Mouse (Mus musculus): ENCODE results near the gene Gm2115. TPM values are rescaled to one million over a fixed set of nuclear protein-coding genes. Genes with fewer than 3 reads are reported as not detected.

Gene Gm2115
- total and polyA plus RNA-seq, 3 experiments = 0.10 to 0.29 (median 0.25) TPM

GRCm38 (mm10) chr7:84605704-84606292 lies 77.0 kb downstream of the Gm2115 start:
- TF ChIP-seq CTCF (IDR thresholded peaks at IDR 0.05) (no peak), EP300 (IDR thresholded peaks at IDR 0.05; ENCODE audit: insufficient read depth, low read depth, low read length) (no peak), POLR2A (IDR thresholded peaks at IDR 0.05; ENCODE audit: insufficient read depth, low read depth, low read length) (no peak)
- peak overlapping the region; percentile 7 for H3K9ac ChIP-seq (ENCODE audit: low read depth, low read length)
- H3K27ac ChIP-seq = peak overlapping the region; percentile 76
- no peaks in the 10 kb centered on the region for H3K36me3 ChIP-seq (ENCODE audit: control insufficient read depth, insufficient read depth, low read length)
- no peaks in the 10 kb centered on the region for H3K79me2 ChIP-seq (replicated peaks; ENCODE audit: control insufficient read depth, insufficient read depth, low read length)
- WGBS = 1% methylated on average over 35 of the region's 36 CpGs
- peaks cover 5% of the 10 kb centered on the region for H3K4me1 ChIP-seq (ENCODE audit: control insufficient read depth, insufficient read depth, low read length)
- intact Hi-C loops (cut with DNase I) = loop anchor here (5.0 kb wide), 1 partner anchor 72 kb away; no protein-coding TSS in a partner anchor
- H3K4me3 ChIP-seq = peak overlapping the region; percentile 67
- peak; percentile 85 to 88 for DNase-seq
- H3K27me3 ChIP-seq (ENCODE audit: control insufficient read depth, insufficient read depth, low read length) = no peaks in the 10 kb centered on the region

DNA sequence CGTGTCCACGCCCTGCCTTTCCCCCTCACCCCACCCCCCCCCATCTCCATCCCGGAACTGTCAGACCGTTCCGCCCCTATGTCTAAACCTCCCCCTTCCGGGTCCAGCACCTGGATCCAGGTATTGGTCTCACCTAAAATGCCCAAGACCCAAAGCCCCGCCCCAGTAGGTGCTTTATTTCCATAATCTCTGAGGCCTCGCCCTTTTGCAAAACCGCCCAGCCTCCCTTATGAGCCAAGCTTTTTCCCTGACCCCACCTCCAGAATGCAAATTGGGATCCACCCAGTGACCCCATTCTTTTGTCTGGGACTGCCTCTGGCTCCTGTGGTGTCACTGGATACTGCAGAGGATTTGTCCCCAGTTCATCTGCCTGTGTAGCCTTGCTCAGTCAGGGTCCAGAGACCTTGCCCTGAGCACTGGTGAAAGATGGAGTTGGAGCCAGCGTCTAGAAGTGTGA lies 77.6 kb downstream of the Gm2115 start, which contains the start of gene Fah:
Fah (minus strand) TSS at position 430 of the 457 bp plus-strand sequence.
- 6% methylated on average over 10 of the region's 10 CpGs for WGBS
- Histone ChIP-seq H3K79me2 (replicated peaks; ENCODE audit: control insufficient read depth, insufficient read depth, low read length) (no peaks in the 10 kb centered on the region), H3K4me3 (peak within 1 kb of the TSS; percentile 67), H3K27ac (peak within 1 kb of the TSS; percentile 76), H3K36me3 (ENCODE audit: control insufficient read depth, insufficient read depth, low read length) (no peaks in the 10 kb centered on the region), H3K4me1 (ENCODE audit: control insufficient read depth, insufficient read depth, low read length) (peaks cover 5% of the 10 kb centered on the region), H3K9ac (ENCODE audit: low read depth, low read length) (peak within 1 kb of the TSS; percentile 7), H3K27me3 (ENCODE audit: control insufficient read depth, insufficient read depth, low read length) (no peaks in the 10 kb centered on the region)
- DNase-seq = peak; percentile 61
- intact Hi-C loops (cut with DNase I) = loop anchor here (5.0 kb wide), 1 partner anchor 71 kb away; no protein-coding TSS in a partner anchor
- TF ChIP-seq POLR2A (IDR thresholded peaks at IDR 0.05; ENCODE audit: insufficient read depth, low read depth, low read length) = no peak
- TF ChIP-seq CTCF (IDR thresholded peaks at IDR 0.05) = 0 out of 2 replicates have a peak, but pooled peaks have one; percentile 8

- Histone ChIP-seq H3K4me3 (no peak overlapping the region), H3K4me1 (ENCODE audit: control insufficient read depth, insufficient read depth, low read length) (no peaks in the 10 kb centered on the region), H3K79me2 (replicated peaks; ENCODE audit: control insufficient read depth, insufficient read depth, low read length) (no peaks in the 10 kb centered on the region), H3K36me3 (ENCODE audit: control insufficient read depth, insufficient read depth, low read length) (no peaks in the 10 kb centered on the region; the same call in none of the 2 replicates), H3K27ac (no peak overlapping the region), H3K9ac (ENCODE audit: low read depth, low read length) (no peak overlapping the region), H3K27me3 (ENCODE audit: control insufficient read depth, insufficient read depth, low read length) (no peaks in the 10 kb centered on the region)
- intact Hi-C loops (cut with DNase I) = no loop called here
- WGBS = 70% methylated on average over 1 of the region's 1 CpGs
- TF ChIP-seq CTCF (IDR thresholded peaks at IDR 0.05) (no peak), POLR2A (IDR thresholded peaks at IDR 0.05; ENCODE audit: insufficient read depth, low read depth, low read length) (no peak), EP300 (IDR thresholded peaks at IDR 0.05; ENCODE audit: insufficient read depth, low read depth, low read length) (no peak)
- no peak for DNase-seq
These were observed 82.9 kb downstream of the Gm2115 start for GRCm38 (mm10) chr7:84611609-84612008.

- Histone ChIP-seq H3K79me2 (replicated peaks; ENCODE audit: control insufficient read depth, insufficient read depth, low read length) (no peaks in the 10 kb centered on the region), H3K36me3 (ENCODE audit: control insufficient read depth, insufficient read depth, low read length) (no peaks in the 10 kb centered on the region; the same call in none of the 2 replicates), H3K9ac (ENCODE audit: low read depth, low read length) (no peak overlapping the region), H3K4me3 (no peak overlapping the region), H3K4me1 (ENCODE audit: control insufficient read depth, insufficient read depth, low read length) (no peaks in the 10 kb centered on the region), H3K27me3 (ENCODE audit: control insufficient read depth, insufficient read depth, low read length) (no peaks in the 10 kb centered on the region), H3K27ac (no peak overlapping the region)
- 62% methylated on average over 4 of the region's 4 CpGs for WGBS
- DNase-seq = no peak
- TF ChIP-seq EP300 (IDR thresholded peaks at IDR 0.05; ENCODE audit: insufficient read depth, low read depth, low read length) (no peak), POLR2A (IDR thresholded peaks at IDR 0.05; ENCODE audit: insufficient read depth, low read depth, low read length) (no peak), CTCF (IDR thresholded peaks at IDR 0.05) (no peak)
- intact Hi-C loops (cut with DNase I) = no loop called here
These were observed 83.7 kb downstream of the Gm2115 start for GRCm38 (mm10) chr7:84612445-84612844.

DNA sequence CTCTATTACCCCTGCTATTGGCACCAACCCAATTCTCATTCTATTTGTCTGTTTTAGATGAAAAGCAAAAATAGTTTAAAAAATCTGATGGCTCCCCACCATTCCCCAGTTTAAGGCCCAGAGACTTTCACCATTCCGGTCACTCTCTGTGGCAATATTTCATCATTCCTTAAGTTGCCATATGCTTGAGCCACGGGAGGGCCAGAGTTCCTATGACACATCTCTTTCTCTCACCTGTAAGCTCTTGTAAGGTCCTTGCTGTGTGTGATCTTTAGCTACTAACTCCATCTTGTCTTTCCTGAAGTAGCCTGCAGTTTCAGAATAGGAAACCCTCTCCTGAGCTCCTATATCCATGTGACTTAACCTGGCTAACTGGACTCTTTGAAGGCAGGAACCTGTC lies 90.2 kb downstream of the Gm2115 start:
- TF ChIP-seq EP300 (IDR thresholded peaks at IDR 0.05; ENCODE audit: insufficient read depth, low read depth, low read length) (no peak), CTCF (IDR thresholded peaks at IDR 0.05) (no peak), POLR2A (IDR thresholded peaks at IDR 0.05; ENCODE audit: insufficient read depth, low read depth, low read length) (no peak)
- H3K27me3 ChIP-seq (ENCODE audit: control insufficient read depth, insufficient read depth, low read length) = no peaks in the 10 kb centered on the region
- intact Hi-C loops (cut with DNase I) = no loop called here
- H3K79me2 ChIP-seq (replicated peaks; ENCODE audit: control insufficient read depth, insufficient read depth, low read length) = no peaks in the 10 kb centered on the region
- WGBS = 94% methylated on average over 2 of the region's 2 CpGs
- no peak overlapping the region for H3K27ac ChIP-seq
- H3K4me1 ChIP-seq (ENCODE audit: control insufficient read depth, insufficient read depth, low read length) = no peaks in the 10 kb centered on the region
- H3K4me3 ChIP-seq = no peak overlapping the region
- no peaks in the 10 kb centered on the region; the same call in none of the 2 replicates for H3K36me3 ChIP-seq (ENCODE audit: control insufficient read depth, insufficient read depth, low read length)
- no peak overlapping the region for H3K9ac ChIP-seq (ENCODE audit: low read depth, low read length)
- DNase-seq = no peak

DNA sequence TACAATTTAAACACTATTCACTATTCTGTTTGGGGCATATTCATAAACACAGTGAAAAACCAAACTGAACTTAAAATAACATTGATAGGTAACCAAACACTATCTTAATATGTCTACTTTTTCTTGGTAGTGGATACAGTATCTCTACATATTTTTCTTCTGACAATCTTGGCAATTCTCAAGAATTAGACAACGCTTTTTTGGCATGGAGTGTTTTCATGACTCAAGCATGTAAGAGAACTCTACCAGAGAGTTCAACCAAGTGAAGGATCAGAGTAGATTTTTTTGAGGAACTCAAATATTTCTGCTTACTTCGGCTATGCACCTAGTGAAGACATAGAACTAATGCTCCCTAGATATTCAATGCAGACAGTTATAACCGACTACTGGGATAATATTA lies 92.2 kb downstream of the Gm2115 start:
- no peak overlapping the region for H3K27ac ChIP-seq
- TF ChIP-seq POLR2A (IDR thresholded peaks at IDR 0.05; ENCODE audit: insufficient read depth, low read depth, low read length) (no peak), EP300 (IDR thresholded peaks at IDR 0.05; ENCODE audit: insufficient read depth, low read depth, low read length) (no peak), CTCF (IDR thresholded peaks at IDR 0.05) (no peak)
- H3K36me3 ChIP-seq (ENCODE audit: control insufficient read depth, insufficient read depth, low read length) = no peaks in the 10 kb centered on the region; the same call in 1 of the 2 replicates
- H3K9ac ChIP-seq (ENCODE audit: low read depth, low read length) = no peak overlapping the region
- H3K79me2 ChIP-seq (replicated peaks; ENCODE audit: control insufficient read depth, insufficient read depth, low read length) = no peaks in the 10 kb centered on the region
- H3K27me3 ChIP-seq (ENCODE audit: control insufficient read depth, insufficient read depth, low read length) = no peaks in the 10 kb centered on the region
- intact Hi-C loops (cut with DNase I) = no loop called here
- DNase-seq = no peak
- no peaks in the 10 kb centered on the region for H3K4me1 ChIP-seq (ENCODE audit: control insufficient read depth, insufficient read depth, low read length)
- no peak overlapping the region for H3K4me3 ChIP-seq
- 84% methylated on average over 3 of the region's 3 CpGs for WGBS
